Mouse (Mus musculus): ENCODE data around the gene Add3. TPM values are rescaled to one million over a fixed set of nuclear protein-coding genes. Genes with fewer than 3 reads are reported as not detected.

The Add3 gene
- polyA plus RNA-seq, 1 experiment from 2014 or later = 85.6 TPM

DNA sequence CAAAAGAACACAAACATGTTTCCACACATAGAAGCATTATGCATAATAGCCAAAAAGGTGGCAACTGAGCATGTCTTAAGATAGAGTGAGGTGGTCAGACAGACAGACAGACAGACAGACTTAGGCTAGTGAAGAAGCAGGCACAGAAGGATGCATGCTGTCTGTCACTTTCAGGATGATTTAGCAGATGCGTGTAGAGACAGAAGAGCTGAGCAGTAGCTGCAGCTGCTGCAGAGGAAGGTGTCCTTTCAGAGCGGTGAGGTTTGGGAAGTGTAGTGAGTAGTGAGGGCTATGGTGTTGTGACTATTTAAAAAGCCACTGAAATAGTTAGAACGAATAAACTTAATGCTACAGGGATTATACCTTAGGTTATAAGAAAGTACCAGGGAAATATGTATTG is 13.9 kb downstream of the Add3 start:
- 86% methylated on average over 3 of the region's 3 CpGs for WGBS
- H3K27ac ChIP-seq = no peak overlapping the region
- H3K36me3 ChIP-seq = no peaks in the 10 kb centered on the region
- 0 out of 2 replicates have a peak, but pooled peaks cover 3% of the 10 kb centered on the region for H3K4me1 ChIP-seq
- no peaks in the 10 kb centered on the region for H3K27me3 ChIP-seq
- no peak overlapping the region for H3K9ac ChIP-seq
- no peak overlapping the region for H3K4me3 ChIP-seq (replicated peaks)
- no peak for ATAC-seq (replicated peaks; ENCODE audit: low FRiP score)
- H3K9me3 ChIP-seq (replicated peaks) = no peaks in the 10 kb centered on the region
- H3K4me2 ChIP-seq = no peak overlapping the region

DNA sequence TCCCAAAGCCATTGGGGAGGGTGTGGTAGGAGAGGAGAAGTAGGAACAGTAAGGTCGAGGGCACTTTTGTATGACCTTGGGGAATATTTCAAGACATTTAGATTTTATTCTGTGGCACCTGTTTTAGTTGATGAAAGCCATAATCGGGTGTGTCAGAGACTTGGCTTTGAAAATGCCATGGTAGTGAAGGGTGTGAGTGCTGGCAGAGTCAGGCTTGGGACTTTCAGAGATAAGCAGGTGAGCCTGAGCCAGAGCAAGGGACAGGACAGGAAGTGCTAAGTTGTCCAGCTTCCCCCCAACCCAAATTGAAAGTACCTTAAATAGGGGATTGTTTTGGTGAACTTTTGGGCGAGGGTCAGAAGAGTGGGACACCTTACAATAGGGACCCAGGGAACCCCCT is 16.1 kb downstream of the Add3 start:
- no peaks in the 10 kb centered on the region for H3K4me1 ChIP-seq
- no peaks in the 10 kb centered on the region for H3K27me3 ChIP-seq
- H3K4me2 ChIP-seq = no peak overlapping the region
- H3K9ac ChIP-seq = no peak overlapping the region
- H3K9me3 ChIP-seq (replicated peaks) = no peaks in the 10 kb centered on the region
- H3K27ac ChIP-seq = no peak overlapping the region
- WGBS = 91% methylated on average over 3 of the region's 3 CpGs
- no peaks in the 10 kb centered on the region for H3K36me3 ChIP-seq
- ATAC-seq (replicated peaks; ENCODE audit: low FRiP score) = no peak
- H3K4me3 ChIP-seq (replicated peaks) = no peak overlapping the region

DNA sequence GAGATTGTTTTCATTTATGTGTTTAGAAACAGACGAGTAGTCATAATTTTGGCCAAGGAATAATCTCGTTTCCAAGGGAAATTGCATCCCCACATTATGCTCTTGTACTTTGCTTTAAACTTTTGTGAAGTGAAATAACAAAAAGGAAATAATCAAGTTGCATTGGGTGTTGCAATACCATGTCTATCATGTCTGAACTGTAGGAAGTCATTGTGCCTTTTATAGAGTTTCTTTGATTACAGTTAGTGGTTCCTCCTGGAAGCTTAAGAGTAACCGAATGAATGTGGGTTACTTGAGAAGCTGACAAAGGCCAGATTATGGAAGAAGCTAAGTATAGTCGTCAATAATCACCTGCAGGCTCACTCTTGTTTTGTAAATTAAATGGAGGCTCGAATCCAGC is 16.9 kb downstream of the Add3 start:
- H3K4me3 ChIP-seq (replicated peaks) = no peak overlapping the region
- no peak overlapping the region for H3K9ac ChIP-seq
- WGBS = 88% methylated on average over 5 of the region's 5 CpGs
- no peaks in the 10 kb centered on the region for H3K9me3 ChIP-seq (replicated peaks)
- H3K27me3 ChIP-seq = no peaks in the 10 kb centered on the region
- H3K4me2 ChIP-seq = no peak overlapping the region
- H3K4me1 ChIP-seq = no peaks in the 10 kb centered on the region
- no peaks in the 10 kb centered on the region for H3K36me3 ChIP-seq
- ATAC-seq (replicated peaks; ENCODE audit: low FRiP score) = no peak
- no peak overlapping the region for H3K27ac ChIP-seq

DNA sequence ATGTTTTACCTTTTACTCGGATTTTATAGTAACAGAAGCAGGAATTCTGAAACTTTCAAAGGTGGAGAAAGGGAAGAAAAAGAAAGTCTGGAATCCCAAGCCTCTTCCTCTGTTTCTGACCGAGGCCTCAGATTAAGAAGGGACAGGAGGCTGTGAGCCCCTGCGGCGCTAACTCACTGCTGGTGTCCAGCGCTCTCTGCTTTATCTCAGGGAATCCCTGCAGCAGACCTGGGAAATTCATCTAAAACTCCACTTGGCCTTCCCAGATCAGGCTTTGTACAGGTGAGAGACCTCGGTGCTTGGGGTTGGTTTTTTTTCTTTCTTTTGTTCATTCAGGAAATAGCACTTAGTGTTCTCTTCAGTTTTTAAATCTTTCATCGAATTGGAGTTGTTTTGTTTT is 19.1 kb downstream of the Add3 start:
- Histone ChIP-seq H3K9me3 (replicated peaks) (no peaks in the 10 kb centered on the region), H3K27ac (no peak overlapping the region), H3K4me2 (no peak overlapping the region), H3K36me3 (no peaks in the 10 kb centered on the region), H3K4me1 (no peaks in the 10 kb centered on the region), H3K27me3 (no peaks in the 10 kb centered on the region), H3K4me3 (replicated peaks) (no peak overlapping the region), H3K9ac (no peak overlapping the region)
- 67% methylated on average over 7 of the region's 7 CpGs for whole genome bisulfite sequencing
- no peak for ATAC-seq (replicated peaks; ENCODE audit: low FRiP score)

DNA sequence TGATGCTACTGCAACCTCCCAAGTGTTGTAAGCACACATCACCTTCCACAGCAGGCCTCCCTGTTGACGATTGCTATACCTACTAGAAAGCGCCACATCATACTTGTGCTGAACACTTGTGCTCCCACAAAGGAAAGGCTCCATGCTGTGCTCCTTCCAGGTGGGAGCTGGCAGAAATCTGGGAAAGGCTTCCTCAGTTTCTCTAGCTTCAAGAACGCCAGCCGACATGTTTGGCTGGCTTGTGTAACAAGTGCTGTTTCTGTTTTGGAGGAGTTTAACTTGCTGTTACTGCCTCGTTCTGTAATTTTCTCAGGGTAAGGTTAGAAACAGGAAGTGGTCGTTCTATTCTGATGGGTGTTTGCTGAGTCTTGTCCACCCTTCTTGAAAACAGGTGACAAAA is 22.7 kb downstream of the Add3 start:
- WGBS = 86% methylated on average over 6 of the region's 6 CpGs
- no peak for ATAC-seq (replicated peaks; ENCODE audit: low FRiP score)
- no peak overlapping the region for H3K27ac ChIP-seq

DNA sequence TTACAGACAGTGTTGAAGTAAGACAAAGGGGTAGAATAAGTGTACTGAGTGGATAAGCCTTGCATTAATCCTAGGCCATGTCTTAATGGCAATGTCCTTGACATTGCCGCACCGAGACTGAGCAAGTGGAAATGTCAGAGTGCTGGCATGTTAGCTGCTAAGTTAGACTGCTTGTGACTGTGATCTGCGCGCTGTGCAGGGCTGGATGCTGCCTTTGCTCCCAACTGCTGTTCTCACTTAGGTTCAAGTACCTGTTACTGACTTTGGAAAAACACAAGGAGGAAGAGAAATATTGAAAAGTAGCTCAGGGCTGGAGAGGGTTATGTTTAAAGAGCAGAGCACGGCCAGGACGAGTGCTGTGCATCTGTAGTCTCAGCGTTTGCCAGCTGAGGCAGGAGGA is 24.4 kb downstream of the Add3 start:
- Histone ChIP-seq H3K27me3 (no peaks in the 10 kb centered on the region), H3K9me3 (replicated peaks) (no peaks in the 10 kb centered on the region), H3K4me1 (peaks cover 18% of the 10 kb centered on the region), H3K27ac (no peak overlapping the region), H3K4me2 (no peak overlapping the region), H3K36me3 (no peaks in the 10 kb centered on the region), H3K4me3 (replicated peaks) (no peak overlapping the region), H3K9ac (no peak overlapping the region)
- WGBS = 89% methylated on average over 7 of the region's 7 CpGs
- no peak for ATAC-seq (replicated peaks; ENCODE audit: low FRiP score)

More for the DNA sequence above, 22.7 kb downstream of the Add3 start:
- H3K9me3 ChIP-seq (replicated peaks) = no peaks in the 10 kb centered on the region
- no peak overlapping the region for H3K9ac ChIP-seq
- H3K27me3 ChIP-seq = no peaks in the 10 kb centered on the region
- no peaks in the 10 kb centered on the region for H3K36me3 ChIP-seq
- no peak overlapping the region for H3K4me3 ChIP-seq (replicated peaks)
- no peak overlapping the region for H3K4me2 ChIP-seq
- peaks cover 8% of the 10 kb centered on the region; the same call in 1 of the 2 replicates for H3K4me1 ChIP-seq

DNA sequence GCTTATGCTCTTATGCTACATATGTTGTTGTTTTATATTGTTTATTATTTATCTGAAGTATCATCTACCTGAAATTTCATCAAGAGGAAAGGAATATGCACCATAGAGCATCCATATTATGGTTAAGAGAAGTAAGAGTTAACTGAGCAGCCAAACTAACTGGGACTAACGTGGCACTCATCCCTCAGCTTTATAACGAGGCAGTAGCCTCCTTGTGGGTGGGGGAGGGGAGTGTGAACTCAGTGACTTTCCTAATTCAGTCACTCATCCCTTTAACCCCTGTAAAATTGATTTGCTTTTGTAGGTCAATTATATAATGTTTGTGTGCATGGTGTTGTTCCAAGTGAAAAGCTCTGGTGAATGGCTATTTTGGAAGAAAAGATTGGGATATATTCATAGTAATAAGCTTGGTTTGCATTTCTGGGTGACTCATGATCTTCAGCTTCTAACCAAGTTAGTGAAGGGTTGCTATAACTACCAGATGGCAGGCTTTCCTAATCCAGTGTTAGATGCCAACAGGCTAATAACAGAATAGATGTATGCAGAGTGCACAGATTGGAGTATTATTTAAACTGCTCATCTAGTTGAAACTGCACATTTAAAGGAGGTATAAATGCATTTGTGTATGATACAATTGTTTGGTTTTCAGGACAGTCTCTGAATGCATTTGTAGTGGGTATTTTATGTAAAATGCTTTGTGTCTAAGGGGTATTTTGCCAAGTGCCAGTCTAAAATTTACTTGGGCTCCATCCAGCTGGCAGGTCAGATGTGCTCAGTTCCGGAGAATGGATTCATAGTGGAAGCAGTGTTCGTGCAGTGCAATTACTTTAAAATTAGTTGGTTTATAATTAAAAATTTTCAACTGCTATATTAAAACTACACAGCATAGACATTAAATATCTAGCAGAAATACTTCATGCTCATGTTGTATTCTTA is 25.3 kb downstream of the Add3 start:
- WGBS = 51% methylated on average over 4 of the region's 4 CpGs

DNA sequence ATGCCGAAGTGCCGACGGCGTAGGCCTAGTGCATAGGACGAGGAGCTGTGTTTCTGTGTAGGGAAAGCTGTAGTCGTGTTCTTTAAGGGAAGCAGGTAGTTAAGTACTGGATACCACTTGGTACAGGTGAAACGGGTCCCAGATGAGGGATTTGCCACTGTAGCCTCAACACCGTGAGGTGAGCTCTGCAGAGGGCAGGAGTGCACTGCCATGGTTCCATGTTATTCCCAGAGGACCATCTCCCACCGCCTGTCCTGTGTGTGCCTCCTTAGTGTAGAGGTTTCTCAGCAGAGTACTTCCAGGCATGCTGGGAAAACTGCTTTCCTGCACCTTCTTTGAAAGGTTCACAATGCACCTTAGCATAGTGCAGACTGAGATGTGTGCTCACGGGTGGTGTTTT is 26.1 kb downstream of the Add3 start:
- 94% methylated on average over 10 of the region's 10 CpGs for WGBS
- H3K9me3 ChIP-seq (replicated peaks) = no peaks in the 10 kb centered on the region
- ATAC-seq (replicated peaks; ENCODE audit: low FRiP score) = no peak
- no peaks in the 10 kb centered on the region for H3K36me3 ChIP-seq
- no peak overlapping the region for H3K27ac ChIP-seq
- no peak overlapping the region for H3K9ac ChIP-seq
- H3K4me1 ChIP-seq = peaks cover 31% of the 10 kb centered on the region
- no peaks in the 10 kb centered on the region for H3K27me3 ChIP-seq
- no peak overlapping the region for H3K4me3 ChIP-seq (replicated peaks)
- H3K4me2 ChIP-seq = no peak overlapping the region

More for the DNA sequence above, 25.3 kb downstream of the Add3 start:
- ATAC-seq (replicated peaks; ENCODE audit: low FRiP score) = no peak
- H3K27ac ChIP-seq = no peak overlapping the region
- H3K36me3 ChIP-seq = no peaks in the 10 kb centered on the region
- H3K4me3 ChIP-seq (replicated peaks) = no peak overlapping the region
- peaks cover 23% of the 10 kb centered on the region for H3K4me1 ChIP-seq
- H3K9ac ChIP-seq = no peak overlapping the region
- no peaks in the 10 kb centered on the region for H3K27me3 ChIP-seq
- H3K9me3 ChIP-seq (replicated peaks) = no peaks in the 10 kb centered on the region
- H3K4me2 ChIP-seq = no peak overlapping the region

DNA sequence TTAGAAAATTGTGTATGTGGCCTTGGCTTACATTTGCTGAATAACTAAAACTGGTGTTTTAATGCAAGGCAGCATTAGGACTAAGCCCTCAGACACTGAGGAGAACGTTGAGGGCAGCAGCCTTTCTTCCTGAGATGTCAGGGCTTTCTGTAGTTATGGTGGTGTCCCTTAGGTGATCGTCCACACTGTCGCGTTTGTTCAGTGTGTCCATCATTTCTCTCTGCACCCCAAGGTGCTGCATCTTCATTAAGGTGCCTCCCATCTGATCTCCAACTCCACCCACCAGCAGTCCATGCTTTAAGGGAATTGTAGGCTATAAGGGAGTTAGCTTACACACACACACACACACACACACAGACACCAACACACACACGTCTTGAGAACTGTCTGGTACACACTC is 28.3 kb downstream of the Add3 start:
- no peak overlapping the region for H3K4me2 ChIP-seq
- no peak overlapping the region for H3K27ac ChIP-seq
- H3K9ac ChIP-seq = no peak overlapping the region
- H3K9me3 ChIP-seq (replicated peaks) = no peaks in the 10 kb centered on the region
- WGBS = 75% methylated on average over 5 of the region's 5 CpGs
- H3K4me3 ChIP-seq (replicated peaks) = no peak overlapping the region
- no peak for ATAC-seq (replicated peaks; ENCODE audit: low FRiP score)
- no peaks in the 10 kb centered on the region for H3K36me3 ChIP-seq
- no peaks in the 10 kb centered on the region for H3K27me3 ChIP-seq
- H3K4me1 ChIP-seq = peaks cover 35% of the 10 kb centered on the region

DNA sequence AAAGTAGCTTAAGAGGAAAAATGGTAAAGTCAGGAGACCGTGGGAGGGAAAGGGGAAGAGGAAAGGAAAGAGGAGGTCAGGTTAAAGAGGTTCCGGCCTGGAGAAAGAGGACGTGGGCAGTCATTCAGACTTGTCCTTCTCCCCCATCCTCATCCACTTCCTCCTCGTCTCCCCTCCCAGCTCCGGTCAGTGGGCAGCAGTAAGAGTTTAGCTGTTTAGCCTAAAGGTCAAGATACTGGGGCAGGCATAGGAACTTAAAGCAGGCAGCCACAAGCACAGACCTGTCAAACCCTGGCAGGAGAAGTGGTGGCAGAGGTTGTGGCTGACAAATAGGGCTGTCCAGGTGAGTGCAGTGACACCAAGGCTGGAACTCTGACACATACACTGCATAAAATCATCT is 30.4 kb downstream of the Add3 start:
- no peaks in the 10 kb centered on the region for H3K9me3 ChIP-seq (replicated peaks)
- no peak overlapping the region for H3K4me3 ChIP-seq (replicated peaks)
- no peaks in the 10 kb centered on the region for H3K36me3 ChIP-seq
- H3K9ac ChIP-seq = no peak overlapping the region
- H3K4me1 ChIP-seq = peaks cover 39% of the 10 kb centered on the region
- H3K4me2 ChIP-seq = no peak overlapping the region
- WGBS = 33% methylated on average over 5 of the region's 5 CpGs
- no peaks in the 10 kb centered on the region for H3K27me3 ChIP-seq
- H3K27ac ChIP-seq = no peak overlapping the region
- ATAC-seq (replicated peaks; ENCODE audit: low FRiP score) = no peak

DNA sequence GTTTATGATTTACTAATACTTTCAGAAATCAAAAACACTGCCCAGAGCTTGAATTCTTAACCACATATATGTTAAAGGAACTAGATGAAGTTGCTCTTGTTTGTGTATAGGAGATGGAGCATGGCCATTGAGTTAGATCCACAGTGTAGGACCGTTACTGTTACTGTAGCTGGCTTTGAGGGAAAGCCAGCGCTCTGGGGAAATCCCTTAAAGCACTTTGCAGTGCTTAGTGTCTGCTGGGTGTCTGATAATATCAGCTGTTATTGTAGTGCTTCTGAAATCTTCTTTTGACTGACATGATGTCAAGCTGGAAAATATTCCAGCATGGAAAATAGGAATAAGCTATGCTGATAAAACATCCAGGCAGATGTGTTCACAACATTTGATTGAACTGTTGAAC is 33.8 kb downstream of the Add3 start:
- no peak overlapping the region for H3K4me3 ChIP-seq (replicated peaks)
- 88% methylated on average over 2 of the region's 2 CpGs for WGBS
- peaks cover 33% of the 10 kb centered on the region for H3K4me1 ChIP-seq
- no peak overlapping the region for H3K4me2 ChIP-seq
- ATAC-seq (replicated peaks; ENCODE audit: low FRiP score) = no peak
- H3K27ac ChIP-seq = no peak overlapping the region
- H3K27me3 ChIP-seq = no peaks in the 10 kb centered on the region
- no peaks in the 10 kb centered on the region for H3K9me3 ChIP-seq (replicated peaks)
- no peak overlapping the region for H3K9ac ChIP-seq
- H3K36me3 ChIP-seq = no peaks in the 10 kb centered on the region

DNA sequence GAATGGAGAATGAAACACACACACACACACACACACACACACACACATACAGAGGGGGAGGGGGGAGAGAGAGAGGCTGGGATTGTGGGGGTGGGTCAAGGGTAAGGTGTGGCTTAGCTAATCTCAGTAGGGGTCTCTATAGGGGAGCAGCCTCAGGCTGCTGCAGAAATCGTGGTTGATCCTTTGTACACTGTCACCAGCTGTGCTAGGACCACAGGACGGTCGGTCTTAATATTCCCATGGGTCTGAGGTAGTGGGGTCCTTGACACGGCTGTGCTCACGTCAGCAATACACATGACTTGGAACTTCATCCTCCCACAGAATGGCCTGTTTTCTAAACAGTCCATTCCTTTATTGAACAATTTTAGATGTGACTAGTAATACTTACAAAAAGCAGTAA is 35.3 kb downstream of the Add3 start:
- no peaks in the 10 kb centered on the region for H3K27me3 ChIP-seq
- WGBS = 76% methylated on average over 5 of the region's 5 CpGs
- no peaks in the 10 kb centered on the region for H3K9me3 ChIP-seq (replicated peaks)
- H3K4me1 ChIP-seq = peaks cover 25% of the 10 kb centered on the region
- no peak overlapping the region for H3K4me2 ChIP-seq
- no peak overlapping the region for H3K9ac ChIP-seq
- no peak overlapping the region for H3K27ac ChIP-seq
- H3K36me3 ChIP-seq = no peaks in the 10 kb centered on the region
- no peak overlapping the region for H3K4me3 ChIP-seq (replicated peaks)
- no peak; the same call in 1 of the 2 replicates for ATAC-seq (replicated peaks; ENCODE audit: low FRiP score)

DNA sequence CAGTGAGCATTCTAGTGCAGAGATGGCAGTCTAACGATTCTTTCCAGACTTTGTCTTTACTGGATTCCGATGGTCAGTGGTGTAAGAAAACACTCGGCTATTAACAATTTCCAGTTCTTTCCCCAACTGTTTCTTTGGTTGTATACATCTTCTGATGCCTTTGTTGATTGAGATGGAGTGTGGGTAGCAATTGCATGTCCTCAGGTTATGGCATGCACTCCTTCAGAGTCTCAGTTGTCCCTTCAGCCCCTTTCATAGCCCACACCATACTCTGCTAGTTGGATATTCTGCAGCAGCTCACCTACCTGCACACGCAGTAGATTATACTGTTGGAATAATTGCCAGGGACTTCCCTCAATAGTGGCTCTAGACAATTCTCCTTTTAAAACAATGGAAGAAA is 36.3 kb downstream of the Add3 start:
- Histone ChIP-seq H3K4me3 (replicated peaks) (no peak overlapping the region), H3K36me3 (no peaks in the 10 kb centered on the region), H3K4me1 (peaks cover 25% of the 10 kb centered on the region), H3K9ac (no peak overlapping the region), H3K4me2 (no peak overlapping the region), H3K27me3 (no peaks in the 10 kb centered on the region), H3K9me3 (replicated peaks) (no peaks in the 10 kb centered on the region), H3K27ac (no peak overlapping the region)
- WGBS = 88% methylated on average over 4 of the region's 4 CpGs
- no peak for ATAC-seq (replicated peaks; ENCODE audit: low FRiP score)

Measured in kidney, embryonic 15.5 days (tissue).